Mouse (Mus musculus) gastrocnemius, adult 8-10 months (tissue): ENCODE results near the gene Rhbdl1. TPM values are rescaled to one million over a fixed set of nuclear protein-coding genes. Genes with fewer than 3 reads are reported as not detected.
"Not testable (repeated sequence)": the region's sequence is repeated elsewhere in the genome, so short reads cannot be mapped to it uniquely, and the experiment has no call there.

ENCODE experiments used
- DNase-seq, 2 experiments: peaks; one replicate each; pipeline ENCODE4 v3.0.0; 2022; ENCODE audit warnings: low spot score in 2 of 2
- total RNA-seq, 4 experiments: library from RNA; stranded (reverse); gene quantifications; 2 replicates each; pipeline ENCODE4 v1.2.4; 2022

The Rhbdl1 gene
- total RNA-seq, 4 experiments from 2014 or later = 9.5 to 18.5 (median 16.7) TPM

GRCm38 (mm10) chr17:25872676-25873075, 35.6 kb upstream of the Rhbdl1 start:
- no peak for DNase-seq

GRCm38 (mm10) chr17:25871566-25871965, 34.5 kb upstream of the Rhbdl1 start:
- DNase-seq = not testable (repeated sequence)

- DNase-seq = no peak
Measured at GRCm38 (mm10) chr17:25869954-25870353, 32.9 kb upstream of the Rhbdl1 start.

GRCm38 (mm10) chr17:25869498-25869897, 32.4 kb upstream of the Rhbdl1 start:
- no peak for DNase-seq

- DNase-seq = peak; percentile 77 to 82
Measured at GRCm38 (mm10) chr17:25868601-25869191, 31.6 kb upstream of the Rhbdl1 start, which contains the start of gene Mcrip2. Gene Mcrip2 (minus strand): TSS chr17:25868764.

GRCm38 (mm10) chr17:25867836-25868600, 30.9 kb upstream of the Rhbdl1 start:
- peak; percentile 46 to 62 for DNase-seq

GRCm38 (mm10) chr17:25867509-25867835, 30.4 kb upstream of the Rhbdl1 start:
- no peak for DNase-seq

GRCm38 (mm10) chr17:25866172-25866571, 29.1 kb upstream of the Rhbdl1 start:
- DNase-seq = no peak

- no peak for DNase-seq
Measured at GRCm38 (mm10) chr17:25865288-25865687, 28.2 kb upstream of the Rhbdl1 start.

- DNase-seq = no peak
Measured at GRCm38 (mm10) chr17:25864311-25864710, 27.2 kb upstream of the Rhbdl1 start.

GRCm38 (mm10) chr17:25863681-25864080, 26.6 kb upstream of the Rhbdl1 start:
- no peak for DNase-seq

GRCm38 (mm10) chr17:25861704-25862612, 24.9 kb upstream of the Rhbdl1 start:
- DNase-seq = no peak

GRCm38 (mm10) chr17:25860832-25861703, 24.0 kb upstream of the Rhbdl1 start, which contains the start of gene Wdr90:
Gene Wdr90 (minus strand): TSS chr17:25861501.
- peak; percentile 80 to 84 for DNase-seq

- DNase-seq = no peak
Measured at GRCm38 (mm10) chr17:25860229-25860628, 23.1 kb upstream of the Rhbdl1 start.

GRCm38 (mm10) chr17:25844396-25844901, 7.4 kb upstream of the Rhbdl1 start, which contains the start of gene Rhot2:
Gene Rhot2 (minus strand): TSS chr17:25844851.
- peak; percentile 91 to 94 for DNase-seq

GRCm38 (mm10) chr17:25843636-25844395, 6.7 kb upstream of the Rhbdl1 start:
- DNase-seq = no peak

GRCm38 (mm10) chr17:25843122-25843521, 6.0 kb upstream of the Rhbdl1 start:
- no peak for DNase-seq

- DNase-seq = no peak
Measured at GRCm38 (mm10) chr17:25842509-25842908, 5.4 kb upstream of the Rhbdl1 start.

GRCm38 (mm10) chr17:25841117-25841880, 4.2 kb upstream of the Rhbdl1 start, which contains the start of gene Gm20683:
Gene Gm20683 (minus strand): TSS chr17:25841763.
- no peak for DNase-seq
